ENCODE assay signal across 9 mouse cellular contexts in the genomic region with DNA sequence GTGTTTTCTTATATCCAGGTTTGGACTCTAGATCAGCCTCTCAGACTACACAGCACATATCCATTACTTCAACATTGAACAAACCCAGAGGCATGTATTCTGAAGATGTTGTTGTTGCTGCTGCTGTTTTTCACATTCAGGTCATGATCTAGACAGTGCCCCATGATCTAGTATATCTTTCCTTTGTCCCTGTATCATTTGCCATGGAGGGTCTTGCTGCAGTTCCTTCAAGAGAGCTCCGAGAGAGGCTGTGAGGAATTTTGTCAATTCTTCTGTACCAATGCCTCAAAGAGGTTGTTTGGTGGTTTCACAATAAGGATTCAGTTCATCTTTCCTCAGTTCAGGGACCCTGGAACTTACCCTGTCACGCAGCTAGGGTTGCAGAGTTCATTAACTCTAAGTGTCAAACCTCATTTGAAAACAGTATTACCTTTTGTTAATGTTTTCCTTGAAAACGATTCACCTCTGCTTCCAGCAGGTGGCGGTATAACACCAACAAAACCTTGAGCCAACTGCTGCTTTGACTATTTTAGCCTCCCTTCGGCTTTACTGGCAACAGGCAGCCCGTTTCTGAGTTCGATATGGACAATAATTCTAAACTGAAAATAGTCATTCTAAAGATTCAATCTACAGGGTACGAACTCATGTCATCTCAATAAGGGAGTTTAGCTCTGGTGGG.
A peak's percentile ranks its signal among the peaks of the same experiment; 100 is the strongest.
DNase-seq lines count a peak whose midpoint lies in the region; TF ChIP-seq lines count a peak whose summit lies in the region.
"Had no signal": no experiment of that assay in that cellular context is flagged by ENCODE, and none has a peak within 500 bp of the region (broad histone marks: within the 10 kb centered on the region; RNA-seq: fewer than 3 reads in every experiment).

No protein-coding gene starts in this region.

- TF ChIP-seq RAD21 in MEL (IDR thresholded peaks at IDR 0.05; ENCODE audit: low read depth, low read length) = peak; percentile 85

- H3K4me3 ChIP-seq in MEL (ENCODE audit: control insufficient read depth in 1 of 2, insufficient read depth in 1 of 2, low read depth in 2 of 2, low read length in 2 of 2) = no peak overlapping the region
- no peak overlapping the region for H3K4me3 ChIP-seq in forebrain, embryonic 10.5 days
- H3K4me3 ChIP-seq in hindbrain, embryonic 10.5 days = no peak overlapping the region
- H3K4me3 ChIP-seq: lung, embryonic 15.5 days had no signal

- WGBS in forebrain, embryonic 10.5 days = 25% methylated on average over 8 of the region's 8 CpGs
- 27% methylated on average over 8 of the region's 8 CpGs for WGBS in hindbrain, embryonic 10.5 days

- no peaks in the 10 kb centered on the region for H3K36me3 ChIP-seq in MEL (ENCODE audit: control insufficient read depth in 1 of 2, insufficient read depth in 2 of 2, low read length in 2 of 2)
- H3K36me3 ChIP-seq in forebrain, embryonic 10.5 days (replicated peaks) = no peaks in the 10 kb centered on the region
- H3K36me3 ChIP-seq in hindbrain, embryonic 10.5 days = no peaks in the 10 kb centered on the region
- H3K36me3 ChIP-seq: lung, embryonic 15.5 days had no signal

- H3K9ac ChIP-seq in MEL (ENCODE audit: control insufficient read depth, low read depth, low read length, poor library complexity, severe bottlenecking) = no peak overlapping the region
- H3K9ac ChIP-seq: lung, embryonic 15.5 days had no signal

- H3K9me3 ChIP-seq in MEL (replicated peaks; ENCODE audit: insufficient read depth, low read length) = no peaks in the 10 kb centered on the region
- H3K9me3 ChIP-seq in forebrain, embryonic 10.5 days = no peaks in the 10 kb centered on the region
- H3K9me3 ChIP-seq in hindbrain, embryonic 10.5 days = no peaks in the 10 kb centered on the region
- H3K9me3 ChIP-seq: lung, embryonic 15.5 days had no signal

- no peaks in the 10 kb centered on the region for H3K27me3 ChIP-seq in MEL (ENCODE audit: control insufficient read depth in 1 of 2, insufficient read depth in 2 of 2, low read length in 2 of 2)
- 0 out of 2 replicates have a peak, but pooled peaks cover 7% of the 10 kb centered on the region for H3K27me3 ChIP-seq in forebrain, embryonic 10.5 days (ENCODE audit: poor library complexity, severe bottlenecking)
- no peaks in the 10 kb centered on the region; the same call in 1 of the 2 replicates for H3K27me3 ChIP-seq in hindbrain, embryonic 10.5 days (ENCODE audit: insufficient read depth, poor library complexity, severe bottlenecking)
- H3K27me3 ChIP-seq: lung, embryonic 15.5 days had no signal

- TF ChIP-seq CTCF in MEL (IDR thresholded peaks at IDR 0.05 in 2 of 3, conservative IDR thresholded peaks at IDR 0.05 in 1 of 3; ENCODE audit: control insufficient read depth in 1 of 3, insufficient read depth in 1 of 3, low read depth in 2 of 3, low read length in 3 of 3, poor library complexity in 1 of 3, severe bottlenecking in 1 of 3) = peak; percentile 67 to 79 (median 74)
- TF ChIP-seq CTCF in brain, embryonic 14.5 days (IDR thresholded peaks at IDR 0.05; ENCODE audit: borderline replicate concordance, extremely low read depth, insufficient read depth, insufficient read length) = peak; percentile 82

- no peak for TF ChIP-seq EP300 in MEL (IDR thresholded peaks at IDR 0.05; ENCODE audit: low read depth in 1 of 2, low read length in 2 of 2)

- peak; percentile 53 for DNase-seq in MEL (ENCODE audit: low read depth, low spot score)
- DNase-seq in brain, embryonic 14.5 days (ENCODE audit: low read depth) = peak; percentile 86
- DNase-seq in forebrain, embryonic 10.5 days (ENCODE audit: extremely low spot score, low spot score) = peak; percentile 61
- DNase-seq in hindbrain, embryonic 10.5 days (ENCODE audit: low spot score) = peak; percentile 64
- DNase-seq in layer of hippocampus, adult 8-10 months (ENCODE audit: low spot score in 2 of 2) = peak; percentile 39 to 70
- DNase-seq in lung, postnatal 14 days = peak; percentile 57
- peak; percentile 55 for DNase-seq in right cerebral cortex, adult 18-20 months
- DNase-seq in T-cell, adult 2 months (ENCODE audit: low spot score) = no peak

- H3K79me2 ChIP-seq in MEL (ENCODE audit: control insufficient read depth, insufficient read depth, low read length, poor library complexity) = no peaks in the 10 kb centered on the region

- H3K4me1 ChIP-seq in MEL (ENCODE audit: control insufficient read depth in 1 of 2, insufficient read depth in 2 of 2, low read length in 2 of 2) = no peaks in the 10 kb centered on the region
- H3K4me1 ChIP-seq in forebrain, embryonic 10.5 days = no peaks in the 10 kb centered on the region
- no peaks in the 10 kb centered on the region; the same call in 1 of the 2 replicates for H3K4me1 ChIP-seq in hindbrain, embryonic 10.5 days (replicated peaks)
- H3K4me1 ChIP-seq: lung, embryonic 15.5 days had no signal

- no peak overlapping the region for H3K27ac ChIP-seq in MEL (ENCODE audit: control insufficient read depth, low read depth, low read length)
- no peak overlapping the region for H3K27ac ChIP-seq in forebrain, embryonic 10.5 days
- H3K27ac ChIP-seq in hindbrain, embryonic 10.5 days = no peak overlapping the region
- H3K27ac ChIP-seq: lung, embryonic 15.5 days had no signal

- no peak for TF ChIP-seq POLR2A in MEL (IDR thresholded peaks at IDR 0.05; ENCODE audit: control insufficient read depth in 1 of 2, insufficient read depth in 1 of 2, low read depth in 1 of 2, low read length in 2 of 2, poor library complexity in 1 of 2)
- TF ChIP-seq POLR2A in brain, embryonic 14.5 days (IDR thresholded peaks at IDR 0.05; ENCODE audit: borderline replicate concordance, extremely low read depth, insufficient read depth, insufficient read length, poor library complexity, severe bottlenecking) = no peak

TF ChIP-seq in MEL, 35 proteins besides CTCF, POLR2A, EP300 and RAD21:
- TF ChIP-seq ZC3H11A (IDR thresholded peaks at IDR 0.05; ENCODE audit: low read depth, low read length) (peak; percentile 68), SMC3 (IDR thresholded peaks at IDR 0.05; ENCODE audit: low read depth, low read length) (peak; percentile 71), BHLHE40 (IDR thresholded peaks at IDR 0.05; ENCODE audit: borderline replicate concordance, low read depth, low read length) (no peak)
